Mouse (Mus musculus): ENCODE results near the gene Wee2. TPM values are rescaled to one million over a fixed set of nuclear protein-coding genes. Genes with fewer than 3 reads are reported as not detected.

Wee2 gene
- total RNA-seq, 2 experiments from 2014 or later, result not detected

DNA sequence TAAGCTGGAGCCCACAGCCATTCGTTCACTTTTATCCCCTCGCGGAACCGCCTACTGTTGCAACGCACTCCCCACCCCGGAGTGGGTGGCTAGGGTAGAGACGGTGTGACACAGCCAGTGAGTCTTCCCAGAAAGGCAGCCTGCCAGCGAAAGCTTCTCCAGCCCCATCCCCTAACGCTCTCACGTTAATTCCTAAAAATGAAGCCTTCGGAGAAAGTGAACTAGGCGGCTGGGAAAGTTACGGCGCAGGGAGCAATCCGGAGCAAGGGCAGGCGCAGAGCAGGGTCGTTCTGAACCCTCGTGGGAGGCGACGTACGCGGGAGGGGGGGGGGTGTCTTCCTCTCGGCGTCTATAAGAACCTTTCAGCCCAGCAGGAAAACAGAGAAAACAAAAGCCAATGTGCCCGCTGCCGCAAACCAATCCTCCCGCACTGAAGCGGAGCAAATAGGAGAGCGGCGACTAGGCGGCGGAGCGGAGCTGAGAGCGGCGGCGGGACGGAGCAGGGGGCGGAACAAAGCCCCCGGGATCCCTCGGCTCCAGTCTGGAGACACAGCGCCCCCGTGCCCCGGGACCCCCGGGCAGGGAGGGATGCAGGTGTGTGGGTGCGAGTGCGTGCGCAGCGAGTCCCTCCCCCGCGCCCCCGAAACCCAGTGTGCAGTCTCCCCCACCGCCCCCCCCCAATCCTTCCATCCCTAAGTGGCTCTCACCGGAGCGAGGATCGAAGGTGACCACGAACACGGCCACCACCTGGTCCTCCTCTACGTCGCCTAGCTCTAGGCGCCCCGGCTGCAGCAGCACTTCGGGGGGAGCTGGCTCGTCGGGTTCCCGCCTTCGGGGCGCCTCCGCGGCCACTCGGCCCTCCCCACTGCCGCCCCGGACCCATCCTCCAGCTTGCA is 3.5 kb upstream of the Wee2 start:
- intact Hi-C loops (cut with DNase I), result no loop called here
- DNase-seq, result peak; percentile 67

DNA sequence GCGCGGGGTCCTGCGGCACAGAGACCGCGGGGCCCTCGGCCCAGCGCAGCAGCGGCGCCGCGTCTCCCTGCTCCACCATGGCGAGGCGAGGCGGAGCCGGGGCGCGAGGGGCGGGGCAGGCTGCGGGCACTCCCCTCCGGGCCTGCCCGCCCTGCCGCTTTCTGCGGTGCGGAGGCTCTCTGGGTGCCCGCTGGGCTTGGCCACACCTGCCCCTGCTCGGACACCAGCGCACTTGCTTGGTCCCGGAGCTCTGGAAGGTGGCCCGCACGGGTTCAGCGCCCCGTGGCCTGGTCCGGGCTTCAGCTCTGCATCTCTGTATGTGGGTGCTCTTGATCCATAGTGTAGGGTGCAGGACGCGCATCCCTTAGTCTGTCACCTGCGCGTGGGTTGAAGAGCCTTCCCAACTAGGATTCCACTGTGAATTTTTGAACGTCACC is 2.8 kb upstream of the Wee2 start, which contains the start of gene E330009J07Rik:
Gene E330009J07Rik (minus strand): TSS at position 89 of the 437 bp plus-strand sequence.
- intact Hi-C loops (cut with DNase I), result no loop called here
- peak; percentile 82 for DNase-seq

- no peak for DNase-seq
- intact Hi-C loops (cut with DNase I), result no loop called here
Measured at GRCm38 (mm10) chr6:40439731-40440130, 843 bp downstream of the Wee2 start.

- intact Hi-C loops (cut with DNase I), result no loop called here
- no peak for DNase-seq
Measured at GRCm38 (mm10) chr6:40441276-40441675, 2.4 kb downstream of the Wee2 start.

GRCm38 (mm10) chr6:40441755-40442154 is 2.9 kb downstream of the Wee2 start:
- intact Hi-C loops (cut with DNase I), result no loop called here
- no peak for DNase-seq

DNA sequence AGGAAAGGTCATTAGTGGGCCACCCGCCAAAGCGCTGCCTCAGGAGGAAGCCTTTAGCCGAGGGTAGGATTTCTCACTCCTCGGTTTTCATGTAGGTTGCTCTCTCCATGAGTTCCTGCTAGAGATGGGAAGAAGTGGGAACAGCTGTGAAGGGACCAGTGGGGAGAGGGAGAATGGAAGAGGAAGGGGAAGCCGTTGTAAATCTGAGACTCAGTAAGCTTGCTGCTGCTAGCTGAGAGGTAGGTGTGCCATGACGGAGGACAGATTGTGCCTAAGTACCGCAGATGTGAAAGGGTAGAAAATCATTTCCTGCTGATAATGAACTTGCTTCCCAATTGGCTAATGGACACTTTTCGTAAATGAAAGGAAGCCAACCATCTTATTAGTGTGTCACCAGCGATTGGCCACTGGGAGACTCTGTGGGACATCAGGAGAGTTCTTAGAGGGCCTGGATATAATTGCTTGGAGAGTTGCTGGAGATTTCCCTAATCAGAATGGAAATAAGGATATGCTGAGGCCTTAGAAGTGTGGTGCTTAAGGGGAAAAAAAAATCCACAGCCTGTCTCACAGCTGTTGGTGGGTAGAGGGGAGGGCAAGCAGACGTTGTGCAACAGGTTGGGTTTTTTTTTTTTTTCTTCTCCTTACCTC is 4.5 kb downstream of the Wee2 start:
- no peak for DNase-seq
- intact Hi-C loops (cut with DNase I), result no loop called here

DNA sequence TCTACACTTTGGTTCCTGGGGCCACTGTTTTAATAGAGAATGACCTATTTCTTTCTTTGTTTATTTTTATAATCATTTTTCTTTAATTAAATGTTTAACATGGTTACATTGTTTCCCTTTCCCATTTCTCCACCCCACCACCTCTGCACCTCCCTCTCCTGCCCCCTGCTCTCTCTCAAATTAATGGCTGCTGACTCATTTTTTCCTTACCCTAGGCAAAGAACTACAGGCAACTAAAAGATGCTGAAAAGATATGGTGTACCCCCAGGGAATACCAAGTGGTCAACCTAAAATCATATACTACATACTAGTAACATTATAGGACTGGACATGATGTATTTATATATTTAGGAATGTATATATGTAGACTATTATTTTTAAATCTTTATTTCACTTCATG is 9.7 kb downstream of the Wee2 start:
- intact Hi-C loops (cut with DNase I), result no loop called here
- no peak for DNase-seq

DNA sequence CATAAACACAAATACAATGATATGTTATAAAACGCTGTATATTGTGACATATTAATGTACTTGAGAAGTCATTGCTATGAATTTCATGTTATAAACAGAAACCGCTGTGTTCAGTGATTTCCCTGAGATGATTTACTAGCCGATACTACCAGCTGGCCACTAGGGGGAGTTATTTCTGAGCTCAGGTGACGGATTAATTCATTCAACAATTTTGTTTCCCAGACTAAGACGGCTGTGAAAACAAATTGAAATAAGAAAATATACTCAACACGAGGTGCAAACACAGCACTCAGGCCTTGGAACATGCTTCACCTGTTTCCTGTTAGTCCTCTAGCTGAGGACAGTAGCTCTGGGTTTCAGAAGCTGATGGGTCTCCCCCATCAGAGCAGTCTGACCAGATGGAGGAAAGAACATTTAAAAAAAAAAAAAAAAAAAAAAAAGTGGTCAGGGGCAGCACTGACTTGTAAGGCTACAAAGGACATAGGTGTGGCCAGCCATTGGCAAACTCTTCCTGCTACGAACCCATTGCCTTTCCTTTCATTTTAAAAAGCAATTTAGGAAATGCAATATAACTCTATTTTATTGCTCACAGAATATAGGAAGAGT is 15.7 kb downstream of the Wee2 start:
- no peak for DNase-seq
- intact Hi-C loops (cut with DNase I), result no loop called here

- intact Hi-C loops (cut with DNase I), result no loop called here
Measured at GRCm38 (mm10) chr6:40465710-40466109, 26.8 kb downstream of the Wee2 start.

GRCm38 (mm10) chr6:40470916-40471719 is 32.2 kb downstream of the Wee2 start, which contains the start of gene Ssbp1:
TSS of gene Ssbp1 (plus strand) at chr6:40471352.
- intact Hi-C loops (cut with DNase I), result no loop called here
- DNase-seq, result peak; percentile 92

More at GRCm38 (mm10) chr6:40465710-40466109, 26.8 kb downstream of the Wee2 start:
- no peak for DNase-seq

DNA sequence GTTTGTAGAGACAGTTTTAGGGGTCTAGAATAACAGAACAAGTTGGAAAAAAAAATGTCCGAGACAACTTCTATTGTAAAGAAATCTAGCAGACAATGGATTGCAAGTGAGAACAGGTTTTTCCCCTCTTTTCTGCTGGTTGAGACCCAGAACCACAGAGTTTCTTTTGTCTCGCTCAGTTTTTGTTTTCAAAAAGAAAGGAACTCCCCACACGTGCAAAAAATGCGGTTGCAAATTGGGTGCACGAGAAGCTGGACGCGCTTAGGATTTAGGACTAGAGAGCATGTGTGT is 32.8 kb downstream of the Wee2 start:
- intact Hi-C loops (cut with DNase I), result no loop called here
- DNase-seq, result no peak

DNA sequence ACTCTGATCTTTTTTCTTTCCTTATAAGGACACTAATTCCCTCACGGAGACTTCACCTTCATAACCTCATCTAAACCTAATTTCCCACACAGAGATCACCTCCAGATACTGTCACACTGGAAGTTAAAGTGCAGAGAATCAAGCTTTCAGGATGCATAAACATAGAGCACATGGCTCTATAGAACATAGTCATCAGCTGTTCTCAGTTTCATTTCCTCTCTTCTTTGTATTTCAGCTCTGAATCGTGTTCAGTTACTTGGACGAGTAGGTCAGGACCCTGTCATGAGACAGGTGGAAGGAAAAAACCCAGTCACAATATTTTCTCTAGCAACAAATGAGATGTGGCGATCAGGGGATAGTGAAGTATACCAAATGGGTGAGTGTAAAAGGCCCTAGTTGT is 37.2 kb downstream of the Wee2 start:
- no peak for DNase-seq
- intact Hi-C loops (cut with DNase I), result loop anchor here (5.0 kb wide), 1 partner anchor 211 kb away; no protein-coding TSS in a partner anchor

GRCm38 (mm10) chr6:40479705-40480104 is 40.8 kb downstream of the Wee2 start:
- intact Hi-C loops (cut with DNase I), result loop anchor here (5.0 kb wide), 1 partner anchor 208 kb away; no protein-coding TSS in a partner anchor
- DNase-seq, result no peak

DNA sequence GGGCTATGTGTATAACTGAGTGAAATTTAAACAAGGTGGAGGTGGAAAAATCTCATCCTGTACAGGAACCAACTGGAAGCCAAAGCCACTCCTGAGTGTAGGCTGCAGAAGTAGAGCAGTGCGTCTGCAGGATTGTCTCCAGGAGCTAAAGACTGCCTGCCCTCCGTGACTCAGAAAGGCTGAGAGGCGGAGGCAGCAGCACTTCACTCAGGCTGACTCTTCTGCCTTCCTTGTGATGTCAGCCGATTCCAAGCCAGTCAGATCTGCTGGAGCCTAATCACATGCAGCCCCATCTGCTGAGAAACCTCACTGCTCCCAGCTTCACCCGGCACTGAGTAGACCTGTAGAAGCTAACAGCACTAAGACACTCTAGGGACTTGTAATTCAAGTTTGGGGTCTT is 43.4 kb downstream of the Wee2 start:
- intact Hi-C loops (cut with DNase I), result no loop called here

GRCm38 (mm10) chr6:40490933-40491332 is 52.0 kb downstream of the Wee2 start, which contains the start of gene Tas2r137:
TSS of gene Tas2r137 (plus strand) at chr6:40491233.
- intact Hi-C loops (cut with DNase I), result no loop called here
- no peak for DNase-seq

More for the DNA sequence above, 43.4 kb downstream of the Wee2 start:
- no peak for DNase-seq

- intact Hi-C loops (cut with DNase I), result no loop called here
- no peak for DNase-seq
Measured at GRCm38 (mm10) chr6:40493229-40493628, 54.3 kb downstream of the Wee2 start, which contains the start of gene Tas2r108. TSS of gene Tas2r108 (plus strand) at chr6:40493529.

All from left cerebral cortex, postnatal 4 days (tissue).